Mouse (Mus musculus): ENCODE results near the gene Gipc1. TPM values are rescaled to one million over a fixed set of nuclear protein-coding genes. Genes with fewer than 3 reads are reported as not detected.

Gipc1 gene
- polyA plus RNA-seq (2017; shearing (Covaris generic)): 74.0 TPM

DNA sequence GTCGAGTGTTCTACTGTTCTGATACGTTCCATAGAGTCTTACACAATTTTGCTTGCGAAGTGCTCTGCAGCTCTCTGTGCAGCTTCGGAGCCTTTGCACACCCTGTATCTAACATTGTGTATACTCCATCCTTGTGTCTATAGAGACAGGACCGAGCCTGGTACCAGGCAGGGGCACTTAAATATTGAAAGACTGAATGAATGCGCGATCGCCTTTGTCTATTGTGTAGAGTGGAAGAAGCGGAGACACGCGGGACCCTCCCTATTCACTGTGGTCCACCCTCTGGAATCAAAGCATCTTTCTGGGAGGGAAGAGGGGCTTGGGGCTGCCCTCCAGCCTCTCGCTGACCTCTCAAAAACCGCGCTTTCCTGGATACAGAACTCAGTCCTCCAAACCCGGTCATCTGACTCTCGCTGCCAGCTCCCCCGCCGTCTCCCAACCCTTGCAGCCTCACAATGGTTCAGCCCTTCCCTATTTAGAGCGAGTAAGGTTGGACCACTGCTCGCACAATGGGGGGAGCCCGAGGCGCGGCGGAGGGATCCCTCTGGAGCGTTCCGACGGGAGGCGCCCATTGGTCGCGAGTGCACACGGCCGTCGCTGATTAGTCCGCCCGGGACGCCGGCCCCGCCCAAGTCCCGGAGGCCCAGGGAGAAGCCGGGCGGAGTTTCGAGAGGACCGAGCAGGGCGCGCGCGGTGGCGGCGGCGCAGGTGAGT is at the start of gene Gipc1:
Gipc1 (plus strand) TSS at position 648 of the 714 bp plus-strand sequence.

DNA sequence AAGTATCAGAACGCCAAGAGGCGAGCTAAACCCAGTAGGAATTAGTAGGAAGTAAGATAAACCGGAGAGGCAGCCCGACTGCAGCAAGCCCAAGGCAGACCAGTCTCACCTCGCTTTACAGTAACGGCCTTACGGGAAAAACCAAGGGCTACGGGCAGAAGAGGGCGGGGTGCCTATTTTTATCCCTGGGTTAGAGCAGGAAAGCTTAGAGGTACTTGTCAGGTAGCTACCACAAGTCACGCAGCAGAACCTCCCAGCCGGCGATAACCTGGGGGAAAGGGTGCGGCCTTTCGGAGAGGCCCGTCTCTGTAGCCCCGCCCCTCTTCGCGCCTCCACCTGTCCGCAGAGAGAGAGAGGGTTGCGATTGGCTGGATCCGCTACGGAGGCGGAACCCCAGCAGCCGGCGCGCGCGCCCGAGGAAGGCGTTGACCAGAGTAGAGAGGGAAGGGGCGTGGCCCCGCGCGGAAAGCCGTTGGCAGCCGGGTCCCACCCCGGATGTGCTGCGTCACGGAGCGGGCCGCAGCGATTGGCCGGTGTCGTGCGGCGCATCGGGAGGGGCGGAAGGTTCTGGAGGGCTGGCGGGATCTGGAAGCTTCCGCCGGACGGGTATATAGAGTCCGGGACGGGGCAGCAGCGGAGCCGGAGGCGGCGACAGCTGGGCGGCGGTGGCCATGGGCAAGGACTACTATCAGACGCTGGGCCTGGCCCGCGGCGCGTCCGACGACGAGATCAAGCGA is 44.6 kb upstream of the Gipc1 start, which contains the start of the genes Tecr and Dnajb1:
Tecr (minus strand) TSS at position 311 of the 737 bp plus-strand sequence.
Dnajb1 (plus strand) TSS at position 533 of the 737 bp plus-strand sequence.

DNA sequence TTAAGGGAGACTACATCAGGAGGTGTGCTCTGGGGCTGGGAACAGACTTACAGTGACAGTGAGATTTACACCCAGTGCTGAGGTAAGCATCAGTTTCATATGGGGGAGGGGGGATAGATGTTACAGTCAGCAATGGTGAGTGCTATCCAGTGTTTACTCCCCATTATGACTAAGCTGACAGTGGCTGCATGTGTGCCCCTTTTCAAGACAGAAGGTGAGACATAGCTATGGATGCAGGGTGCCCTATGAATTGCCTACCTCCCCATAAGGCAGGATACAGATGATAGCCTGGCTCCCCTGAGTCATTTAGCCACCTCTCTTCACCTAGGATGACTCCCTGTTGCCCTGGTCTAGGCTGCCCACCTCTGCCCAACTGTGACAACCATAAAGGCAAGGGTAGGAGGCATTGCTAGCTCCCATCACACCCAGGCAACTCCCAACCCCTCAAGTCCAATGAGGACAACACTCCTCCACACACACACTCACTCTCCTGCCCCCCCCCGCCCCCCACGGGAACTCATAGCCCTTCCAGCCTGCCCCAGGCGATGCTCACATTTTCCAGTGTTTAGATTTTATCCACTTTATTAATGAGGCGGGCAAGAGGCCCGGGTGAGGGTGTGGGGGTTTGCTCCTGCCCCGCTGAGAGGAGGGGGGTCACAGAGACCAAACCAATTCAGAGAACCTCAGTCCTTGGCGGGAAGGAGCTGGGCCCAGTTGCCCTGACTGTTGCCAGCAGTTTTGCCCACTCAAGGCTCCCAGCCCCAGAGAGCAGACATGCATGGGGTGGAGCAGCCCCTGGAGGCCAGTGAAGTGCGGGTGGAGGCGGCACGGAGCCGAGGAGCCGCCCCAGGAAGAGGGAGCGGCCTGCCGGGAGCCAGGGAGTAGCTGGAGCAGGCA is 13.7 kb downstream of the Gipc1 start, which contains the start of gene Ptger1:
Ptger1 (plus strand) TSS at position 710 of the 897 bp plus-strand sequence.

DNA sequence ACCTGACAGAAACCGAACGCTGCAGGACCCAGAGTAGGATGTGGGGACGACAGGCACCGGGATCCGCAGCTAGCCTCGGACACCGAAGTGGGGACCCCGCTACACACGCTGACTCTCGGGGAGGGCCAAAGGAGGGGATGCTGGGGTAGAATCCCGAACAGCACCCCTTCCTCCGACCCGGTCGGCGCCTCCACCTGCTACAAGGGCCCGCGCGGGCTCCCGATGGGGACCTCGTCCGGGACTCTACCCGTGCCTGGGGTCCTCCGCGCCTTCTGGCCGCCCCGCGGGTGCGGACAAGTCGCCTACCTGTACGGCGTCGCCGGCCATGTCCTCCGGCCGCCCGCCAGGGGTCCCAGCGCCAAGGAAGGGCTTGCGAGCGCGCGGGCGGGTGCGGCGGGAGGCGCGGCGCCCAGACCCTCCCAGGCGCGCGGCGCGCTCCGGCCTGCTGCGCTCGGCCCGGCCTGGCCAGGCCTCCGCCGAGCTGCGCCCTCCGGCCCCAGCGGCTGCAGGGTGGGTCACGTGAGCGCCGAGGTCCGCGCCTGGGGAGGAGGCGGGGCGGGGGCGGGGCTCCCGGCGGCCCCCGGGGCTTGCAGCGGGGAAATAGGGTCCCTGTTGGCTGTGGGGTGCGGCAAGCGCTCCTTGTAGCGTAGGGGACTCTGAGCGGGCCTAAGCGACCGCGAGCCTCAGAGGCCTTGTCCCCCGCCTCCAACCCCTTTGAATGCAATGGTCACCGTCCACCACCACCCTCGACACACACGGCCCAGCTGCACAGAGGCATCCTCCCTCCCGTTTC is 46.4 kb downstream of the Gipc1 start, which contains the start of gene Pkn1:
Pkn1 (minus strand) TSS at position 519 of the 793 bp plus-strand sequence.

Other genes with a start within 250 kb of the Gipc1 start
- 25.8 TPM for gene Scoc, start 194.3 kb upstream of the Gipc1 start, polyA plus RNA-seq (2017; shearing (Covaris generic))
- gene Olfr370, start 116.9 kb upstream of the Gipc1 start, polyA plus RNA-seq (2017; shearing (Covaris generic)): not detected
- gene Ndufb7, start 86.0 kb upstream of the Gipc1 start, polyA plus RNA-seq (2017; shearing (Covaris generic)): 242 TPM
- 513 TPM for gene Tecr, start 44.7 kb upstream of the Gipc1 start, polyA plus RNA-seq (2017; shearing (Covaris generic))
- 114 TPM for gene Dnajb1, start 44.5 kb upstream of the Gipc1 start, polyA plus RNA-seq (2017; shearing (Covaris generic))
- gene Ptger1, start 14.0 kb downstream of the Gipc1 start, polyA plus RNA-seq (2017; shearing (Covaris generic)): 0.39 TPM
- 20.7 TPM for gene Pkn1, start 46.5 kb downstream of the Gipc1 start, polyA plus RNA-seq (2017; shearing (Covaris generic))
- gene Ddx39, start 62.5 kb downstream of the Gipc1 start, polyA plus RNA-seq (2017; shearing (Covaris generic)): 201 TPM
- 568 TPM for gene Adgre5, start 88.6 kb downstream of the Gipc1 start, polyA plus RNA-seq (2017; shearing (Covaris generic))
- 3.2 TPM for gene Adgrl1, start 247.4 kb downstream of the Gipc1 start, polyA plus RNA-seq (2017; shearing (Covaris generic))